Mouse (Mus musculus) limb, embryonic 11.5 days (tissue): ENCODE data around the gene Tex28. TPM values are rescaled to one million over a fixed set of nuclear protein-coding genes. Genes with fewer than 3 reads are reported as not detected.

Source experiments
- ATAC-seq: fragments of 200-750 bp; cut with Nextera tagmentation; 2 replicates; pipeline ENCODE4 v1.8.0; 2017; ENCODE audit warnings: low read depth; ENCODE audit not compliant: insufficient number of reproducible peaks, low FRiP score, low TSS enrichment
- DNase-seq: peaks from one replicate; pipeline ENCODE4 v3.0.0-alpha.2; 2015; ENCODE audit warnings: low spot score
- H3K27ac ChIP-seq: fragments of 300-500 bp; sonication (generic); replicated peaks from 2 replicates; pipeline ENCODE4 v1.5.1; 2014; ENCODE audit warnings: low read depth, mild to moderate bottlenecking, low read length
- H3K27me3 ChIP-seq: fragments of 300-500 bp; sonication (generic); 2 replicates; pipeline ENCODE4 v1.6.1; 2014; ENCODE audit warnings: mild to moderate bottlenecking, low read length, mixed read lengths; ENCODE audit not compliant: control insufficient read depth, insufficient read depth
- H3K36me3 ChIP-seq: fragments of 300-500 bp; sonication (generic); 2 replicates; pipeline ENCODE4 v1.6.1; 2014; ENCODE audit warnings: mild to moderate bottlenecking, low read length, moderate library complexity, mixed read lengths; ENCODE audit not compliant: control insufficient read depth, insufficient read depth
- H3K4me1 ChIP-seq: fragments of 300-500 bp; sonication (generic); 2 replicates; pipeline ENCODE4 v1.6.1; 2014; ENCODE audit warnings: low read length, mixed read lengths; ENCODE audit not compliant: control insufficient read depth, insufficient read depth
- H3K4me2 ChIP-seq: fragments of 300-500 bp; sonication (generic); 2 replicates; pipeline ENCODE4 v1.6.1; 2014; ENCODE audit warnings: low read depth, mild to moderate bottlenecking, moderate library complexity; ENCODE audit not compliant: severe bottlenecking
- H3K4me3 ChIP-seq: fragments of 300-500 bp; sonication (generic); 2 replicates; pipeline ENCODE4 v1.5.1; 2014; ENCODE audit warnings: low read depth, low read length
- H3K9ac ChIP-seq: fragments of 300-500 bp; sonication (generic); 2 replicates; pipeline ENCODE4 v1.6.1; 2014; ENCODE audit warnings: mild to moderate bottlenecking, low read length
- H3K9me3 ChIP-seq: fragments of 300-500 bp; sonication (generic); 2 replicates; pipeline ENCODE4 v1.6.1; 2016; ENCODE audit warnings: low read length; ENCODE audit not compliant: control insufficient read depth
- WGBS: fragments of 180-500 bp; shearing (Covaris S2); extraction: QIAGEN DNeasy Blood & Tissue Kit; methylation state at CpG from one replicate; pipeline ENCODE4 v1.1.7; 2014; 5-methylcytosine and 5-hydroxymethylcytosine counted together
- polyA plus RNA-seq: library from polyadenylated mRNA; unstranded; fragments of >200 nt; fragmentation: Nextera tagmentation; extraction: Ambion mirVana; gene quantifications from 2 replicates; pipeline ENCODE4 v1.2.1, GENCODE M21; 2014

Gene Tex28
- polyA plus RNA-seq, 1 experiment from 2014 or later: not detected

GRCm38 (mm10) chrX:74105916-74106315 lies 61.7 kb downstream of the Tex28 start:
- Histone ChIP-seq H3K4me2 (no peak overlapping the region), H3K9ac (no peak overlapping the region), H3K4me1 (no peaks in the 10 kb centered on the region), H3K27ac (no peak overlapping the region), H3K36me3 (no peaks in the 10 kb centered on the region), H3K27me3 (no peaks in the 10 kb centered on the region), H3K9me3 (no peaks in the 10 kb centered on the region), H3K4me3 (no peak overlapping the region)
- ATAC-seq (no peak), DNase-seq (no peak)
- WGBS: 54% methylated on average over 2 of the region's 2 CpGs

GRCm38 (mm10) chrX:74103457-74104188 lies 64.0 kb downstream of the Tex28 start:
- 74% methylated on average over 4 of the region's 4 CpGs for WGBS
- DNase-seq: no peak
- ATAC-seq: no peak
- no peaks in the 10 kb centered on the region for H3K36me3 ChIP-seq
- no peaks in the 10 kb centered on the region for H3K9me3 ChIP-seq
- no peak overlapping the region for H3K9ac ChIP-seq
- H3K4me1 ChIP-seq: no peaks in the 10 kb centered on the region
- no peak overlapping the region for H3K4me3 ChIP-seq
- no peak overlapping the region for H3K4me2 ChIP-seq
- no peak overlapping the region for H3K27ac ChIP-seq
- H3K27me3 ChIP-seq: no peaks in the 10 kb centered on the region

Other genes starting within 250 kb of the Tex28 start
- gene Arhgap4, start 246.0 kb downstream of the Tex28 start, polyA plus RNA-seq: 2.0 and 2.3 TPM in 2 replicates
- 156 and 159 TPM in 2 replicates for gene Naa10, start 245.9 kb downstream of the Tex28 start, polyA plus RNA-seq
- 9.8 and 13.2 TPM in 2 replicates for gene Renbp, start 237.0 kb downstream of the Tex28 start, polyA plus RNA-seq
- 84.0 and 85.5 TPM in 2 replicates for gene Hcfc1, start 201.5 kb downstream of the Tex28 start, polyA plus RNA-seq
- gene Irak1, start 143.9 kb downstream of the Tex28 start, polyA plus RNA-seq: 40.3 and 46.2 TPM in 2 replicates
- gene Opn1mw, start 40.4 kb downstream of the Tex28 start, polyA plus RNA-seq: not detected in 2 replicates
- gene Mecp2, start 32.5 kb downstream of the Tex28 start, polyA plus RNA-seq: 12.0 and 13.1 TPM in 2 replicates
- gene Tktl1, start 9.4 kb upstream of the Tex28 start, polyA plus RNA-seq: not detected in 2 replicates
- gene Flna, start 82.0 kb upstream of the Tex28 start, polyA plus RNA-seq: 281 and 303 TPM in 2 replicates
- gene Emd, start 86.8 kb upstream of the Tex28 start, polyA plus RNA-seq: 34.9 and 38.2 TPM in 2 replicates
- 867 and 882 TPM in 2 replicates for gene Rpl10, start 103.0 kb upstream of the Tex28 start, polyA plus RNA-seq
- gene Taz, start 114.1 kb upstream of the Tex28 start, polyA plus RNA-seq: 63.1 and 72.0 TPM in 2 replicates
- 5.4 and 5.8 TPM in 2 replicates for gene Dnase1l1, start 114.5 kb upstream of the Tex28 start, polyA plus RNA-seq
- gene Atp6ap1, start 129.3 kb upstream of the Tex28 start, polyA plus RNA-seq: 81.1 and 84.3 TPM in 2 replicates
- 176 and 207 TPM in 2 replicates for gene Gdi1, start 137.2 kb upstream of the Tex28 start, polyA plus RNA-seq
- 65.8 and 67.8 TPM in 2 replicates for gene Fam50a, start 145.2 kb upstream of the Tex28 start, polyA plus RNA-seq
- gene Plxna3, start 161.2 kb upstream of the Tex28 start, polyA plus RNA-seq: 10.5 and 12.9 TPM in 2 replicates
- gene Lage3, start 185.8 kb upstream of the Tex28 start, polyA plus RNA-seq: 121 and 122 TPM in 2 replicates
- 54.6 and 56.7 TPM in 2 replicates for gene Ubl4a, start 205.4 kb upstream of the Tex28 start, polyA plus RNA-seq
- 10.8 and 15.2 TPM in 2 replicates for gene Slc10a3, start 205.5 kb upstream of the Tex28 start, polyA plus RNA-seq
- 26.0 and 29.4 TPM in 2 replicates for gene Fam3a, start 225.4 kb upstream of the Tex28 start, polyA plus RNA-seq
- gene Ikbkg, start 225.5 kb upstream of the Tex28 start, polyA plus RNA-seq: 19.1 and 23.7 TPM in 2 replicates